Mouse (Mus musculus) layer of hippocampus, adult 2 months (tissue): ENCODE data around the gene Vmn1r151. TPM values are rescaled to one million over a fixed set of nuclear protein-coding genes. Genes with fewer than 3 reads are reported as not detected.
"Not testable (repeated sequence)": the region's sequence is repeated elsewhere in the genome, so short reads cannot be mapped to it uniquely, and the experiment has no call there.

Source experiments
- DNase-seq, 2 experiments: peaks; one replicate each; pipeline ENCODE4 v3.0.0; 2022; ENCODE audit warnings: low spot score in 2 of 2
- H3K27ac ChIP-seq: fragments of 200-600 bp; 2 replicates; pipeline ENCODE4 v1.8.1; 2022
- H3K4me3 ChIP-seq: fragments of 200-600 bp; 2 replicates; pipeline ENCODE4 v1.8.1; 2022; ENCODE audit warnings: mild to moderate bottlenecking
- long read RNA-seq, 2 experiments: library from polyadenylated mRNA; stranded (forward); transcript quantifications; one replicate each; pipeline ENCODE4 v2.0.0; 2021; ENCODE audit warnings: borderline mapping rate in 2 of 2
- total RNA-seq, 2 experiments: library from RNA; stranded (reverse); gene quantifications; 2 replicates each; pipeline ENCODE4 v1.2.3; 2021

Vmn1r151 gene
- total RNA-seq = not detected
- long read RNA-seq, experiment 1 = 0 reads
- long read RNA-seq, experiment 2 = 0 reads

- H3K27ac ChIP-seq, H3K4me3 ChIP-seq, DNase-seq: not testable (repeated sequence)
These were observed at the start of gene Vmn1r151 for GRCm38 (mm10) chr7:22499578-22499977. Vmn1r151 (minus strand) TSS chr7:22499678.

GRCm38 (mm10) chr7:22534787-22535186, 35.3 kb upstream of the Vmn1r151 start, which contains the start of gene Gm8677:
Gm8677 (minus strand) TSS chr7:22534887.
- not testable (repeated sequence) for H3K27ac ChIP-seq, DNase-seq, H3K4me3 ChIP-seq

DNA sequence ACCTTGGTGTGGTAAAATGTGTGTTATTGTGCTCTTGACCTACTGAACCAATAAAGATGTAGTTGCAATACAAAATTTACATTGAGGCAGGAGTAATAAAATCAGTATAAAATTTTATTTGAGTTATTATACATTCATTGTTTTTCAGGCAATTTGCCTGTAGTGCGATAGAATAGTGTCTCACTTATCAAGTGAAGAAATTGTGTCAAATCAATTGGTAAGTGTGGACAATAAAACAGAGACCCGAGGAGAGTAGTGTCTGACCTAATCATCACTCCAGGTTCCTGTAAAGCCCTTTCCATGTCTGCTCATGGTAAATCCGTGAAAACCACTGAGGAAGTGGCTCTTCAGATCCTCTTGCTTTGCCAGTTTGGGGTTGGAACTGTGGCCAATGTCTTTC, 23.2 kb upstream of the Vmn1r151 start, which contains the start of gene Vmn1r152:
Gene Vmn1r152, plus strand, starts transcription at position 301 of the 400 bp plus-strand sequence.
- not testable (repeated sequence) for DNase-seq

GRCm38 (mm10) chr7:22463975-22464374, 35.5 kb downstream of the Vmn1r151 start, which contains the start of gene Gm10665:
Gm10665 (minus strand) TSS chr7:22464075.
- not testable (repeated sequence) for H3K27ac ChIP-seq, DNase-seq, H3K4me3 ChIP-seq

More for the DNA sequence above, 23.2 kb upstream of the Vmn1r151 start, which contains the start of gene Vmn1r152:
- not testable (repeated sequence) for H3K4me3 ChIP-seq, H3K27ac ChIP-seq

Other genes with a start within 250 kb of the Vmn1r151 start
- gene Gm4187, start 170.0 kb downstream of the Vmn1r151 start, total RNA-seq = not detected
- not detected for gene Gm8660, start 128.6 kb downstream of the Vmn1r151 start, total RNA-seq
- gene Vmn1r148, start 86.1 kb downstream of the Vmn1r151 start, total RNA-seq = not detected
- not detected for gene Vmn1r149, start 61.4 kb downstream of the Vmn1r151 start, total RNA-seq
- not detected for gene Gm10665, start 35.6 kb downstream of the Vmn1r151 start, total RNA-seq
- not detected for gene Vmn1r152, start 23.3 kb upstream of the Vmn1r151 start, total RNA-seq
- not detected for gene Gm8677, start 35.2 kb upstream of the Vmn1r151 start, total RNA-seq
- not detected for gene Gm4201, start 65.7 kb upstream of the Vmn1r151 start, total RNA-seq
- gene Gm4565, start 88.4 kb upstream of the Vmn1r151 start, total RNA-seq = not detected
- gene Vmn1r155, start 158.3 kb upstream of the Vmn1r151 start, total RNA-seq = not detected
- gene Gm8693, start 192.6 kb upstream of the Vmn1r151 start, total RNA-seq = not detected
- not detected for gene Gm4567, start 220.0 kb upstream of the Vmn1r151 start, total RNA-seq